Mouse (Mus musculus) small intestine, adult 2 months (tissue): ENCODE results near the gene Mbnl1.

Experiments
- CTCF ChIP-seq: fragments of 200-500 bp; IDR thresholded peaks from 2 replicates; pipeline ENCODE4 v1.5.1; 2012; ENCODE audit warnings: low read depth, mild to moderate bottlenecking, control low read depth, inconsistent platforms, low read length, moderate library complexity, mixed read lengths; ENCODE audit not compliant: insufficient replicate concordance, insufficient read length; ENCODE audit errors: extremely low read depth
- POLR2A ChIP-seq: fragments of 200-500 bp; IDR thresholded peaks from 2 replicates; pipeline ENCODE4 v1.6.1; 2012; ENCODE audit warnings: low read depth, mild to moderate bottlenecking, control low read depth, inconsistent platforms, low read length, moderate library complexity

DNA sequence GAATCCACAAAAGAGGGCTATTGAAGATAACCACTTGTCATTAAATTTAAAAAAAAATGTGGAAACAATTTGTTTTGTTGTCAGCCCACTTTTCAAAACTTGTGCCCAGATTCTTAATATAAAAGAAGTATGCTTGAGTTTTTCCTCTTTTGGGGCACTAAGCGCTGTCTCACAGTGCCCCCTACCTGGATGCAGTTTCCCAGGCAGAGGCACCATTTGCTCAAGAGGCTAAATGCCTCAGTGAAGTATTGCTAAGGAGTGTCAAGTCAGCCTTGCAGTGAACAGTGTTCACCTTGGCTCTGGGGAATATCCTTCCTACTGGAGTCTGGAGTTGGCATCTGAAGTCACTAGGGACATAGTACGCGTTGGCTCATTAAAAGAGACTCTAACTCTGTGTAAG, 113.4 kb downstream of the Mbnl1 start:
- peak; percentile 17; the same call in 1 of the 2 replicates for TF ChIP-seq CTCF
- TF ChIP-seq POLR2A: no peak
